18 mouse cellular contexts compared by ENCODE assay signal in genomic region chr13:17606217-17606616, GRCm38 (mm10).
"Had no signal": no experiment of that assay in that cellular context is flagged by ENCODE, and none has a peak within 500 bp of the region (broad histone marks: within the 10 kb centered on the region; RNA-seq: fewer than 3 reads in every experiment).

No protein-coding gene starts in this region.

- H3K27me3 ChIP-seq: liver, embryonic 15.5 days; lung, embryonic 15.5 days; neural tube, embryonic 12.5 days; neural tube, embryonic 15.5 days; stomach, embryonic 15.5 days had no signal

- H3K9me3 ChIP-seq: liver, embryonic 15.5 days; lung, embryonic 15.5 days; neural tube, embryonic 12.5 days; neural tube, embryonic 15.5 days; stomach, embryonic 15.5 days had no signal

- H3K9ac ChIP-seq: liver, embryonic 15.5 days; lung, embryonic 15.5 days; neural tube, embryonic 12.5 days; neural tube, embryonic 15.5 days; stomach, embryonic 15.5 days had no signal

- DNase-seq: kidney, adult 18-20 months; kidney, postnatal 36 days; lung, adult 18-20 months; lung, postnatal 10 days; lung, postnatal 36 days; midbrain, embryonic 14.5 days; retina, postnatal 1 day; right cerebral cortex, postnatal 25 days; spleen, adult 18-20 months; thymus, postnatal 25 days had no signal

- H3K36me3 ChIP-seq: liver, embryonic 15.5 days; lung, embryonic 15.5 days; neural tube, embryonic 12.5 days; neural tube, embryonic 15.5 days; stomach, embryonic 15.5 days had no signal

- H3K4me1 ChIP-seq: liver, embryonic 15.5 days; lung, embryonic 15.5 days; neural tube, embryonic 12.5 days; neural tube, embryonic 15.5 days; stomach, embryonic 15.5 days had no signal

- H3K4me2 ChIP-seq: liver, embryonic 11.5 days; liver, embryonic 15.5 days; lung, embryonic 15.5 days; midbrain, embryonic 11.5 days; neural tube, embryonic 12.5 days; neural tube, embryonic 15.5 days; stomach, embryonic 15.5 days had no signal

- H3K4me3 ChIP-seq: liver, embryonic 15.5 days; lung, embryonic 15.5 days; neural tube, embryonic 12.5 days; neural tube, embryonic 15.5 days; stomach, embryonic 15.5 days had no signal

- H3K27ac ChIP-seq: kidney, postnatal 0 days; liver, embryonic 15.5 days; lung, embryonic 15.5 days; neural tube, embryonic 12.5 days; neural tube, embryonic 15.5 days; stomach, embryonic 15.5 days had no signal
